Mouse (Mus musculus): ENCODE results near the gene Rbm14.

GRCm38 (mm10) chr19:4849800-4850199 lies 38.4 kb upstream of the Rbm14 start:
- no peak for TF ChIP-seq CTCF (IDR thresholded peaks at IDR 0.05)
- TF ChIP-seq EP300 (IDR thresholded peaks at IDR 0.05), result no peak
